ENCODE assay signal across 8 mouse cellular contexts in the genomic region with DNA sequence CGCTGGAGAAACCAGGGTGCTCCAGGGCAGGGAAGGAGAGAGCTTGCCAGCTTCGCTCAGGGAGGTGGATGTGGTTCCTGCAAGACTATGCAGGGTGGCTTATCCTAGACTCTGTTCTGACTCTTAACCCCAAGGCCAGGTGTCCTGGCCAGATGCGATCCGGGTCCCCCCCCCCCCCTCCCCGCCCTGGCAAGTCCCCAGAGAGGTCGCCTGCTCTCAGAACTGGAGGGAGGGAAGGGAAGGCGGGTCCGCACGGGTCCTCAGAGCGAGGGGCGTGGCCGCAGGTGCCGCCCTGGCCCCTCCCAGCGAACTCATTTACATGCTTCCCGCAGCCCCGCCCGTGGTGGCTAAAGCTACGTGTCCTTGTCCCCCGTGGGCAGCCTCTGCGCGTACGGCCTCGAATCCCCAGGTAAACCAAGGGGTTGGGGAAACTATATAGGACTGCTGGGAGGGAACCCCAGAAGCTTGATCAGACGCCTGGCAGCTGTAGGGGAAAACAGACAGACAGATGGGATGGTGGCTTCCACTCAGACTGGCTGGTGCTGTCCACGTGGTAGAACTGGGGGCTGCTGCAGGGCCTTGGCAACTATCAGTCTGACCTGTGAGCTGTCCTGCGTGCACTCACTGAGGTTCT. TPM values are rescaled to one million over a fixed set of nuclear protein-coding genes. Genes with fewer than 3 reads are reported as not detected.
DNase-seq lines count a peak whose midpoint lies in the region; ATAC-seq and TF ChIP-seq lines count a peak whose summit lies in the region.

A gene (plus strand): TSS at position 337 of the 634 bp plus-strand sequence.

- no peak within 1 kb of the TSS for H3K27ac ChIP-seq in lung, embryonic 16.5 days (ENCODE audit: low read length)

- H3K27me3 ChIP-seq in G1E (ENCODE audit: insufficient read depth, low read length): no peaks in the 10 kb centered on the region; the same call in 1 of the 2 replicates
- no peaks in the 10 kb centered on the region for H3K27me3 ChIP-seq in lung, embryonic 16.5 days (ENCODE audit: control insufficient read depth, insufficient read depth, low read depth, low read length)

- no peak for TF ChIP-seq CTCF in G1E (IDR thresholded peaks at IDR 0.05; ENCODE audit: low read depth, low read length)

- H3K9me3 ChIP-seq in G1E (replicated peaks): no peaks in the 10 kb centered on the region
- no peaks in the 10 kb centered on the region for H3K9me3 ChIP-seq in lung, embryonic 16.5 days (ENCODE audit: control insufficient read depth, low read length)

- peak; percentile 74 for ATAC-seq in G1E (ENCODE audit: extremely low read depth, insufficient number of reproducible peaks, low FRiP score, poor library complexity, severe bottlenecking)
- ATAC-seq in granulocyte monocyte progenitor cell, adult 5-6 weeks (replicated peaks; ENCODE audit: poor library complexity, severe bottlenecking): peak; percentile 78
- ATAC-seq in lung, embryonic 16.5 days (ENCODE audit: low read depth): peak; percentile 65

- peak within 1 kb of the TSS; percentile 68 for H3K4me3 ChIP-seq in G1E (ENCODE audit: low read depth, low read length)
- peak within 1 kb of the TSS; percentile 38 for H3K4me3 ChIP-seq in lung, embryonic 16.5 days (ENCODE audit: low read length)

- DNase-seq in G1E (ENCODE audit: low spot score): peak; percentile 68
- peak; percentile 19 for DNase-seq in brain, adult 2 months (ENCODE audit: low read depth, low spot score)
- peak; percentile 71 for DNase-seq in kidney, adult 9 months
- DNase-seq in retina, embryonic 14.5 days (ENCODE audit: low spot score): peak; percentile 66
- no peak for DNase-seq in layer of hippocampus, adult 8-10 months (ENCODE audit: low spot score in 2 of 2)
- no peak for DNase-seq in cerebellum, postnatal 36 days

- H3K9ac ChIP-seq in lung, embryonic 16.5 days (ENCODE audit: low read length): peak within 1 kb of the TSS; percentile 53

- H3K4me2 ChIP-seq in lung, embryonic 16.5 days (ENCODE audit: low read depth, low read length): peak within 1 kb of the TSS; percentile 58

- H3K36me3 ChIP-seq in G1E (replicated peaks): peaks cover 69% of the 10 kb centered on the region
- H3K36me3 ChIP-seq in lung, embryonic 16.5 days (ENCODE audit: control insufficient read depth, insufficient read depth, low read length): no peaks in the 10 kb centered on the region

- WGBS in lung, embryonic 16.5 days: 3% methylated on average over 22 of the region's 26 CpGs

- peaks cover 32% of the 10 kb centered on the region for H3K4me1 ChIP-seq in G1E (ENCODE audit: insufficient read depth, low read depth, low read length)
- peaks cover 13% of the 10 kb centered on the region for H3K4me1 ChIP-seq in lung, embryonic 16.5 days (replicated peaks; ENCODE audit: control insufficient read depth, insufficient read depth, low read length)

RNA-seq across cellular contexts. Expression of the gene that starts here (rescaled TPM):
- total RNA-seq in G1E (2014; fragmentation: Nextera tagmentation): 3.2 and 3.5 TPM in 2 replicates
- 0.35 and 0.44 TPM in 2 replicates for total RNA-seq in G1E (2017)
- 1.4 and 1.5 TPM in 2 replicates for polyA plus RNA-seq in G1E (2012)
- total RNA-seq in granulocyte monocyte progenitor cell, adult 5-6 weeks (2014; fragmentation: Nextera tagmentation): 3.5 and 4.4 TPM in 2 replicates
- total RNA-seq in granulocyte monocyte progenitor cell, adult 5-6 weeks (2017): 1.3 and 1.9 TPM in 2 replicates
- polyA plus RNA-seq in lung, embryonic 16.5 days (2015; fragmentation: Nextera tagmentation; extraction: Ambion mirVana): 0.33 and 0.59 TPM in 2 replicates
- total RNA-seq in layer of hippocampus, adult 8-10 months (2022): under 1 TPM; 0.12 to 0.45 (median 0.23) TPM

Comparison
In these comparisons a context has a peak if more than half of its experiments do, and no peak if none do; other contexts are left out.
1. Peak in ATAC-seq, H3K4me3 ChIP-seq, H3K9ac ChIP-seq and H3K4me2 ChIP-seq in lung, embryonic 16.5 days; RNA of the gene not detected or under 1 TPM.
2. DNase-seq: peak in G1E (single experiment), brain, adult 2 months (single experiment), kidney, adult 9 months (single experiment) and retina, embryonic 14.5 days (single experiment); none in layer of hippocampus, adult 8-10 months (0 of 2) and cerebellum, postnatal 36 days (0 of 2).
3. Peak in every context shown above with its lines, with median percentiles within 50 percentile points of each other: ATAC-seq.